Mouse (Mus musculus) forebrain, embryonic 16.5 days (tissue): ENCODE results near the gene Pola1. TPM values are rescaled to one million over a fixed set of nuclear protein-coding genes. Genes with fewer than 3 reads are reported as not detected.
A peak's percentile ranks its signal among the peaks of the same experiment; 100 is the strongest.

ENCODE experiments used
- ATAC-seq: fragments of 200-750 bp; cut with Nextera tagmentation; 2 replicates; pipeline ENCODE4 v1.8.0; 2017; ENCODE audit warnings: mild to moderate bottlenecking, moderate library complexity
- H3K27ac ChIP-seq: fragments of 300-500 bp; sonication (generic); 2 replicates; pipeline ENCODE4 v1.5.1; 2014; ENCODE audit warnings: low read length, control low read depth
- H3K27me3 ChIP-seq: fragments of 300-500 bp; sonication (generic); replicated peaks from 2 replicates; pipeline ENCODE4 v1.6.1; 2014; ENCODE audit warnings: low read length; ENCODE audit not compliant: control insufficient read depth, insufficient read depth
- H3K36me3 ChIP-seq: fragments of 300-500 bp; sonication (generic); 2 replicates; pipeline ENCODE4 v1.6.1; 2014; ENCODE audit not compliant: control insufficient read depth, insufficient read depth
- H3K4me1 ChIP-seq: fragments of 300-500 bp; sonication (generic); replicated peaks from 2 replicates; pipeline ENCODE4 v1.6.1; 2014; ENCODE audit warnings: low read length; ENCODE audit not compliant: control insufficient read depth, insufficient read depth
- H3K4me2 ChIP-seq: fragments of 300-500 bp; sonication (generic); 2 replicates; pipeline ENCODE4 v1.6.1; 2014; ENCODE audit warnings: mild to moderate bottlenecking, low read length, control low read depth
- H3K4me3 ChIP-seq: fragments of 300-500 bp; sonication (generic); replicated peaks from 2 replicates; pipeline ENCODE4 v1.5.1; 2014; ENCODE audit warnings: mild to moderate bottlenecking, low read length, control low read depth
- H3K9ac ChIP-seq: fragments of 300-500 bp; sonication (generic); replicated peaks from 2 replicates; pipeline ENCODE4 v1.6.1; 2014; ENCODE audit warnings: low read depth, low read length, control low read depth
- H3K9me3 ChIP-seq: fragments of 300-500 bp; sonication (generic); 2 replicates; pipeline ENCODE4 v1.6.1; 2016; ENCODE audit warnings: low read length; ENCODE audit not compliant: control insufficient read depth
- WGBS: fragments of 180-500 bp; shearing (Covaris S2); extraction: QIAGEN DNeasy Blood & Tissue Kit; methylation state at CpG from one replicate; pipeline ENCODE4 v1.1.7; 2014; 5-methylcytosine and 5-hydroxymethylcytosine counted together
- polyA plus RNA-seq: library from polyadenylated mRNA; unstranded; fragments of >200 nt; fragmentation: Nextera tagmentation; extraction: Ambion mirVana; gene quantifications from 2 replicates; pipeline ENCODE4 v1.2.1, GENCODE M21; 2015

Gene Pola1
- polyA plus RNA-seq, 1 experiment from 2014 or later: 10.8 TPM

GRCm38 (mm10) chrX:93650738-93651137 lies 18.8 kb upstream of the Pola1 start:
- no peak overlapping the region for H3K27ac ChIP-seq
- no peaks in the 10 kb centered on the region for H3K9me3 ChIP-seq
- H3K4me2 ChIP-seq: no peak overlapping the region
- H3K9ac ChIP-seq: no peak overlapping the region
- H3K4me1 ChIP-seq: no peaks in the 10 kb centered on the region
- H3K36me3 ChIP-seq: no peaks in the 10 kb centered on the region
- no peak for ATAC-seq
- no peak overlapping the region for H3K4me3 ChIP-seq
- H3K27me3 ChIP-seq: no peaks in the 10 kb centered on the region
- 93% methylated on average over 2 of the region's 2 CpGs for WGBS

- Histone ChIP-seq H3K27ac (no peak overlapping the region), H3K9me3 (no peaks in the 10 kb centered on the region), H3K4me2 (no peak overlapping the region), H3K27me3 (no peaks in the 10 kb centered on the region), H3K4me1 (no peaks in the 10 kb centered on the region), H3K4me3 (no peak overlapping the region), H3K9ac (no peak overlapping the region), H3K36me3 (no peaks in the 10 kb centered on the region)
- ATAC-seq: no peak
Observed at GRCm38 (mm10) chrX:93644022-93644421, 12.1 kb upstream of the Pola1 start.

GRCm38 (mm10) chrX:93643600-93643999 lies 11.6 kb upstream of the Pola1 start:
- Histone ChIP-seq H3K27me3 (no peaks in the 10 kb centered on the region), H3K27ac (no peak overlapping the region), H3K36me3 (no peaks in the 10 kb centered on the region), H3K4me1 (no peaks in the 10 kb centered on the region), H3K4me3 (no peak overlapping the region), H3K9me3 (no peaks in the 10 kb centered on the region), H3K9ac (no peak overlapping the region), H3K4me2 (no peak overlapping the region)
- ATAC-seq: no peak
- WGBS: 91% methylated on average over 3 of the region's 3 CpGs

GRCm38 (mm10) chrX:93634861-93635375 lies 3.0 kb upstream of the Pola1 start:
- no peak overlapping the region for H3K9ac ChIP-seq
- no peak overlapping the region for H3K4me3 ChIP-seq
- WGBS: 66% methylated on average over 2 of the region's 2 CpGs
- H3K4me2 ChIP-seq: no peak overlapping the region
- H3K27ac ChIP-seq: no peak overlapping the region
- H3K9me3 ChIP-seq: no peaks in the 10 kb centered on the region
- no peaks in the 10 kb centered on the region for H3K36me3 ChIP-seq
- peaks cover 5% of the 10 kb centered on the region; the same call in 1 of the 2 replicates for H3K4me1 ChIP-seq
- H3K27me3 ChIP-seq: no peaks in the 10 kb centered on the region
- no peak for ATAC-seq

- no peak overlapping the region for H3K9ac ChIP-seq
- 0 out of 2 replicates have a peak overlapping the region, but pooled peaks have one; percentile 14 for H3K4me3 ChIP-seq
- no peaks in the 10 kb centered on the region for H3K9me3 ChIP-seq
- peaks cover 5% of the 10 kb centered on the region; the same call in 1 of the 2 replicates for H3K4me1 ChIP-seq
- WGBS: 45% methylated on average over 1 of the region's 1 CpGs
- H3K4me2 ChIP-seq: peak overlapping the region; percentile 25
- no peak overlapping the region for H3K27ac ChIP-seq
- no peaks in the 10 kb centered on the region for H3K36me3 ChIP-seq
- H3K27me3 ChIP-seq: no peaks in the 10 kb centered on the region
- no peak for ATAC-seq
Observed at GRCm38 (mm10) chrX:93630256-93630655, 1.7 kb downstream of the Pola1 start.

- ATAC-seq: no peak
- H3K9ac ChIP-seq: no peak overlapping the region
- WGBS: 79% methylated on average over 1 of the region's 1 CpGs
Observed at GRCm38 (mm10) chrX:93602214-93602613, 29.7 kb downstream of the Pola1 start.

GRCm38 (mm10) chrX:93594283-93594682 lies 37.7 kb downstream of the Pola1 start:
- ATAC-seq: no peak
- Histone ChIP-seq H3K9me3 (no peaks in the 10 kb centered on the region), H3K9ac (no peak overlapping the region), H3K27ac (no peak overlapping the region), H3K36me3 (no peaks in the 10 kb centered on the region), H3K4me3 (no peak overlapping the region), H3K4me1 (no peaks in the 10 kb centered on the region), H3K27me3 (no peaks in the 10 kb centered on the region), H3K4me2 (no peak overlapping the region)
- WGBS: 97% methylated on average over 4 of the region's 4 CpGs

More at GRCm38 (mm10) chrX:93602214-93602613, 29.7 kb downstream of the Pola1 start:
- Histone ChIP-seq H3K4me3 (no peak overlapping the region), H3K27ac (no peak overlapping the region), H3K4me1 (no peaks in the 10 kb centered on the region), H3K36me3 (no peaks in the 10 kb centered on the region), H3K9me3 (no peaks in the 10 kb centered on the region), H3K27me3 (no peaks in the 10 kb centered on the region), H3K4me2 (no peak overlapping the region)

- Histone ChIP-seq H3K27me3 (no peaks in the 10 kb centered on the region), H3K4me3 (no peak overlapping the region), H3K9me3 (no peaks in the 10 kb centered on the region), H3K27ac (no peak overlapping the region), H3K4me2 (no peak overlapping the region), H3K36me3 (no peaks in the 10 kb centered on the region), H3K4me1 (no peaks in the 10 kb centered on the region), H3K9ac (no peak overlapping the region)
- WGBS: 92% methylated on average over 2 of the region's 2 CpGs
- ATAC-seq: no peak
Observed at GRCm38 (mm10) chrX:93580931-93581330, 51.0 kb downstream of the Pola1 start.

GRCm38 (mm10) chrX:93557171-93557570 lies 74.8 kb downstream of the Pola1 start:
- Histone ChIP-seq H3K4me1 (no peaks in the 10 kb centered on the region), H3K9me3 (no peaks in the 10 kb centered on the region), H3K4me3 (no peak overlapping the region), H3K27me3 (no peaks in the 10 kb centered on the region), H3K27ac (no peak overlapping the region), H3K4me2 (no peak overlapping the region), H3K36me3 (no peaks in the 10 kb centered on the region), H3K9ac (no peak overlapping the region)
- no peak for ATAC-seq
- WGBS: 19% methylated on average over 1 of the region's 1 CpGs

- no peak for ATAC-seq
Observed at GRCm38 (mm10) chrX:93539779-93540178, 92.2 kb downstream of the Pola1 start.

More at GRCm38 (mm10) chrX:93539779-93540178, 92.2 kb downstream of the Pola1 start:
- WGBS: 47% methylated on average over 2 of the region's 2 CpGs
- no peaks in the 10 kb centered on the region for H3K9me3 ChIP-seq
- H3K9ac ChIP-seq: no peak overlapping the region
- no peak overlapping the region for H3K27ac ChIP-seq
- no peaks in the 10 kb centered on the region for H3K27me3 ChIP-seq
- H3K4me2 ChIP-seq: no peak overlapping the region
- H3K4me1 ChIP-seq: no peaks in the 10 kb centered on the region
- no peaks in the 10 kb centered on the region for H3K36me3 ChIP-seq
- H3K4me3 ChIP-seq: no peak overlapping the region
